Mouse (Mus musculus): ENCODE results near the gene Gm21985.

GRCm38 (mm10) chr2:112396649-112397048 lies 130.5 kb downstream of the Gm21985 start:
- TF ChIP-seq TCF12 (IDR thresholded peaks at IDR 0.05; ENCODE audit: insufficient read depth, poor library complexity, severe bottlenecking) = no peak
- TF ChIP-seq POLR2A (IDR thresholded peaks at IDR 0.05; ENCODE audit: insufficient read length, low read depth) = no peak
- no peak for TF ChIP-seq MYOG (IDR thresholded peaks at IDR 0.05; ENCODE audit: control insufficient read depth in 1 of 3, insufficient read depth in 1 of 3, insufficient read length in 2 of 3, low read depth in 2 of 3)
- TF ChIP-seq POLR2AphosphoS2 (IDR thresholded peaks at IDR 0.05; ENCODE audit: insufficient read length, low read depth) = no peak
- TF ChIP-seq MAX (IDR thresholded peaks at IDR 0.05; ENCODE audit: low read depth) = no peak
- no peak for TF ChIP-seq CEBPB (IDR thresholded peaks at IDR 0.05; ENCODE audit: insufficient read depth, poor library complexity, severe bottlenecking)
- no peak for TF ChIP-seq USF1 (IDR thresholded peaks at IDR 0.05; ENCODE audit: low read depth)
- TF ChIP-seq REST (IDR thresholded peaks at IDR 0.05; ENCODE audit: insufficient read depth, insufficient read length) = no peak
- no peak for TF ChIP-seq TCF3 (IDR thresholded peaks at IDR 0.05; ENCODE audit: insufficient read length, low read depth)
- TF ChIP-seq MYOD1 (IDR thresholded peaks at IDR 0.05; ENCODE audit: control insufficient read depth in 1 of 3, insufficient read length in 2 of 3, low read depth in 2 of 3) = no peak
- TF ChIP-seq SRF (IDR thresholded peaks at IDR 0.05; ENCODE audit: control insufficient read depth, insufficient read length, low read depth) = no peak

Data from myocyte (in vitro differentiated cells).